18 mouse cellular contexts compared by ENCODE assay signal in the genomic region with DNA sequence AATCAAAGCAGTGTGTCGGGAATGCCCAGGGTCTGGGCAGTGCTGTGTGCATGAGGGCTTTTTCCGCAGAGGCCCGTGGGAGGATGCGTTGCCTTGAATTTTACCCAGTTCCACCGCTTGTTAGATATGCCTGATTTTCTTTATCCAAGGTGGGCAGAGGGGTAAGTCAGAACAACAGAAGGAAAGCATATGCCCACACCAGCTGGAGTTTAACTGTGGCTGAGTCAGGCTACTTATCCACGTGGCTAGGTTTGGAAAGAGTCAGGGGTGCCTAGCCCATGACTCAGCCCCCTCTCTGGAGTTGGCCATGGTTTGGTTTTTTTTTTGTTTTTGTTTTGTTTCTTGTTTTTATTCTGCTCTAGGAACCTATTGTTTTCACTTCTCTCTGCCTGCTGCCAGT. TPM values are rescaled to one million over a fixed set of nuclear protein-coding genes. Genes with fewer than 3 reads are reported as not detected.
DNase-seq lines count a peak whose midpoint lies in the region; ATAC-seq lines count a peak whose summit lies in the region.
"Had no signal": no experiment of that assay in that cellular context is flagged by ENCODE, and none has a peak within 500 bp of the region (broad histone marks: within the 10 kb centered on the region; RNA-seq: fewer than 3 reads in every experiment).

No protein-coding gene starts in this region.

- H3K4me1 ChIP-seq in limb, embryonic 10.5 days, result peaks cover 83% of the 10 kb centered on the region
- H3K4me1 ChIP-seq: megakaryocyte, embryonic 14.5 days had no signal

- H3K27ac ChIP-seq in limb, embryonic 10.5 days, result no peak overlapping the region
- H3K27ac ChIP-seq: embryonic facial prominence, embryonic 13.5 days; gastrocnemius, adult 2 months; limb, embryonic 12.5 days had no signal

- H3K4me3 ChIP-seq in limb, embryonic 10.5 days, result no peak overlapping the region
- H3K4me3 ChIP-seq: gastrocnemius, adult 2 months; megakaryocyte, embryonic 14.5 days had no signal

- 71% methylated on average over 6 of the region's 6 CpGs for WGBS in limb, embryonic 10.5 days

- H3K27me3 ChIP-seq in limb, embryonic 10.5 days (ENCODE audit: low read depth, poor library complexity, severe bottlenecking), result peaks cover 60% of the 10 kb centered on the region

- no peak for ATAC-seq in erythroid progenitor cell, adult 5-6 weeks (replicated peaks; ENCODE audit: low FRiP score, poor library complexity, severe bottlenecking)
- ATAC-seq in erythroblast, adult 5-6 weeks (replicated peaks; ENCODE audit: low FRiP score, poor library complexity, severe bottlenecking), result no peak
- ATAC-seq: intestine, embryonic 16.5 days had no signal

- intact Hi-C loops in heart, postnatal 10 days (cut with DNase I), result no loop called here

- no peaks in the 10 kb centered on the region; the same call in 1 of the 2 replicates for H3K36me3 ChIP-seq in limb, embryonic 10.5 days
- H3K36me3 ChIP-seq: embryonic facial prominence, embryonic 13.5 days; limb, embryonic 12.5 days had no signal

- DNase-seq in embryo, embryonic 10 days (ENCODE audit: low spot score), result peak; percentile 2
- no peak for DNase-seq in embryo, embryonic 9.5 days (ENCODE audit: extremely low spot score)
- DNase-seq in urinary bladder, postnatal 14 days (ENCODE audit: low spot score), result peak; percentile 2
- DNase-seq in urinary bladder, postnatal 10 days (ENCODE audit: low spot score), result no peak
- DNase-seq in limb, embryonic 10.5 days (ENCODE audit: low spot score), result peak; percentile 29
- no peak for DNase-seq in heart, postnatal 10 days
- DNase-seq: gastrocnemius, adult 2 months; lung, embryonic 14.5 days had no signal

- no peaks in the 10 kb centered on the region for H3K9me3 ChIP-seq in limb, embryonic 10.5 days (replicated peaks)
- H3K9me3 ChIP-seq: embryonic facial prominence, embryonic 13.5 days; limb, embryonic 12.5 days; megakaryocyte, embryonic 14.5 days had no signal

RNA-seq across cellular contexts. Expression of a gene that starts 8.0 kb away (rescaled TPM):
- polyA plus RNA-seq in limb, embryonic 10.5 days (2016; fragmentation: Nextera tagmentation; extraction: Ambion mirVana), result 0.64 and 0.65 TPM in 2 replicates
- not detected in 2 replicates for total RNA-seq in erythroid progenitor cell, adult 5-6 weeks (2015; ENCODE audit: low replicate concordance)
- not detected in 2 replicates for total RNA-seq in erythroid progenitor cell, adult 5-6 weeks (2017; ENCODE audit: low replicate concordance)
- total RNA-seq in erythroblast, adult 5-6 weeks (2015; ENCODE audit: low replicate concordance), result not detected in 2 replicates
- total RNA-seq in erythroblast, adult 5-6 weeks (2017; ENCODE audit: low replicate concordance), result not detected in 2 replicates
- total RNA-seq in heart, postnatal 10 days (2021), result not detected
- total RNA-seq: gastrocnemius, adult 2 months; neutrophil, adult 5-6 weeks had no signal
- polyA plus RNA-seq: heart, embryonic 14.5 days; large intestine, adult 2 months had no signal

RNA-seq across cellular contexts. Expression of a gene that starts 8.0 kb away (rescaled TPM):
- polyA plus RNA-seq in limb, embryonic 10.5 days (2016; fragmentation: Nextera tagmentation; extraction: Ambion mirVana), result 1.3 and 1.7 TPM in 2 replicates
- total RNA-seq in erythroid progenitor cell, adult 5-6 weeks (2015; ENCODE audit: low replicate concordance), result not detected in 2 replicates
- total RNA-seq in erythroid progenitor cell, adult 5-6 weeks (2017; ENCODE audit: low replicate concordance), result not detected in 2 replicates
- not detected in 2 replicates for total RNA-seq in erythroblast, adult 5-6 weeks (2015; ENCODE audit: low replicate concordance)
- not detected in 2 replicates for total RNA-seq in erythroblast, adult 5-6 weeks (2017; ENCODE audit: low replicate concordance)
- not detected for total RNA-seq in heart, postnatal 10 days (2021)
- total RNA-seq: gastrocnemius, adult 2 months; neutrophil, adult 5-6 weeks had no signal
- polyA plus RNA-seq: heart, embryonic 14.5 days; intestine, embryonic 16.5 days had no signal

RNA-seq across cellular contexts. Expression of a gene that starts 30.3 kb away (rescaled TPM):
- not detected in 2 replicates for polyA plus RNA-seq in limb, embryonic 10.5 days (2016; fragmentation: Nextera tagmentation; extraction: Ambion mirVana)
- total RNA-seq in erythroid progenitor cell, adult 5-6 weeks (2015; ENCODE audit: low replicate concordance), result not detected in 2 replicates
- total RNA-seq in erythroid progenitor cell, adult 5-6 weeks (2017; ENCODE audit: low replicate concordance), result not detected in 2 replicates
- not detected in 2 replicates for total RNA-seq in erythroblast, adult 5-6 weeks (2015; ENCODE audit: low replicate concordance)
- not detected in 2 replicates for total RNA-seq in erythroblast, adult 5-6 weeks (2017; ENCODE audit: low replicate concordance)
- total RNA-seq in heart, postnatal 10 days (2021), result not detected
- total RNA-seq: gastrocnemius, adult 2 months; neutrophil, adult 5-6 weeks had no signal
- polyA plus RNA-seq: embryonic facial prominence, embryonic 13.5 days; heart, embryonic 14.5 days; intestine, embryonic 16.5 days; large intestine, adult 2 months; limb, embryonic 12.5 days; lung, embryonic 14.5 days; stomach, embryonic 16.5 days had no signal

RNA-seq across cellular contexts. Expression of a gene that starts 59.8 kb away (rescaled TPM):
- polyA plus RNA-seq in limb, embryonic 10.5 days (2016; fragmentation: Nextera tagmentation; extraction: Ambion mirVana), result 3.7 TPM in 2 replicates
- total RNA-seq in erythroid progenitor cell, adult 5-6 weeks (2015; ENCODE audit: low replicate concordance), result not detected in 2 replicates
- 0.13 TPM in 1 of 2 replicates, not detected in the other for total RNA-seq in erythroid progenitor cell, adult 5-6 weeks (2017; ENCODE audit: low replicate concordance)
- total RNA-seq in erythroblast, adult 5-6 weeks (2015; ENCODE audit: low replicate concordance), result not detected in 2 replicates
- total RNA-seq in erythroblast, adult 5-6 weeks (2017; ENCODE audit: low replicate concordance), result 0.28 TPM in 1 of 2 replicates, not detected in the other
- 10 to 100 TPM in 1 of 2 experiments, 1 to 10 TPM in 1; 7.6 to 10.4 TPM for total RNA-seq in heart, postnatal 10 days (2021)
- total RNA-seq: neutrophil, adult 5-6 weeks had no signal

Comparison
In these comparisons a context has a peak if more than half of its experiments do, and no peak if none do; other contexts are left out.
1. DNase-seq: peak in embryo, embryonic 10 days (single experiment), urinary bladder, postnatal 14 days (single experiment) and limb, embryonic 10.5 days (single experiment); none in embryo, embryonic 9.5 days (single experiment), urinary bladder, postnatal 10 days (single experiment) and heart, postnatal 10 days (0 of 2).